Mouse (Mus musculus) liver, postnatal 0 days (tissue): ENCODE measurements at regions not wholly inside any gene's neighbourhood (a gene's known extent, or its start where the extent isn't known, plus 50 kb on each side); places are given as distances from the start of the nearest gene placed in this dataset.

Experiments
- CTCF ChIP-seq: sonication (generic); IDR thresholded peaks from 2 replicates; pipeline ENCODE4 v1.5.1; 2016; ENCODE audit warnings: antibody characterized with exemption, low read depth
- EP300 ChIP-seq: IDR thresholded peaks from 2 replicates; pipeline ENCODE4 v1.6.1; 2016; ENCODE audit warnings: antibody characterized with exemption, low read depth, mild to moderate bottlenecking

DNA sequence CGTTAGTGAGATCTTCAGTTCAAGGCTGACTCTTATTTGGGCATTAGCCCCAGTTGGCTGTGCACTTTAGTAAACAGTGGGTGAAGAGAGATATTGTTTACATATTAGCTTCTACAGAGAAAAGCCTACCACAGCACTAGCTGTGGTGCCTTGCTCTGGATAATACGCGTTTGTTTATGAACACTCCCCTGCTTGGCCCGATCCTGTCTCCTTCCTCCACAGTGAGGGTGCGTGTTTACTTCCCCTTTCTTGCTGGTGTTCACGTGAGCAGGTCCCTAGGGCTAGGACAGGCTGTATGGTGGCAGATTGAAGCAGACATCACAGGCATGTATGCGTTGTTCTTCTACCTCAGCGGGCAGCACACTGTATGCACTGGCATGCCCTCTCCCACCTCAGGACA lies 423.1 kb downstream of the Glrx3 start:
- TF ChIP-seq EP300 (no peak), CTCF (no peak)
